In the genomic region with DNA sequence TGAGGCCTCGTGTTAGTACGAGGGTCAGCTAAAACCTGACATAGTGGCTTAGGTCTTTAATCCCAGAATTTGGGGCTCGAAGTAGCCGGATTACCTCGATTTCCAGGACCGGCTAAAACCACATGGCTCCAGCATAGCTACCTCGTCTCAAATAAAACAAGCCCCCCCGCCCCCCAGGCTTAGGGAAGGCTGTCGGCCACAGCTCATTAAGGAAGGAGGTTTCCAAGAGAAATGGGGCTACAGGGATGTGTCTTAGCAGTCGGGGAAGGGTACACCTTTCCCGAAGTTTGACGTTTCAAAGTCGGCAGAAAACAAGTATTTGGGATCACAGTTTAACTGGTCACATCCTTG, we compare ENCODE assay signal across 8 mouse cellular contexts. TPM values are rescaled to one million over a fixed set of nuclear protein-coding genes. Genes with fewer than 3 reads are reported as not detected.
DNase-seq lines count a peak whose midpoint lies in the region; ATAC-seq and TF ChIP-seq lines count a peak whose summit lies in the region.

No protein-coding gene starts in this region.

- H3K4me1 ChIP-seq in kidney, adult 2 months (ENCODE audit: control insufficient read depth, insufficient read depth, low read length): peaks cover 5% of the 10 kb centered on the region; the same call in 1 of the 2 replicates
- H3K4me1 ChIP-seq in bone marrow, adult 2 months (ENCODE audit: control insufficient read depth, insufficient read depth, low read length): peaks cover 4% of the 10 kb centered on the region
- H3K4me1 ChIP-seq in hindbrain, embryonic 11.5 days (replicated peaks; ENCODE audit: control insufficient read depth, insufficient read depth, low read length): 0 out of 2 replicates have a peak, but pooled peaks cover 2% of the 10 kb centered on the region
- peaks cover 10% of the 10 kb centered on the region for H3K4me1 ChIP-seq in midbrain, embryonic 12.5 days

- no peak for DNase-seq in kidney, adult 2 months
- DNase-seq in kidney, adult 11 months: no peak
- no peak for DNase-seq in hindbrain, embryonic 11.5 days (ENCODE audit: low spot score)
- DNase-seq in T-cell, adult 2 months (ENCODE audit: low spot score): no peak
- DNase-seq in yolk sac, embryonic 10.5 days (ENCODE audit: low spot score): no peak
- DNase-seq in spleen, adult 18-20 months: no peak

- H3K4me2 ChIP-seq in hindbrain, embryonic 11.5 days (replicated peaks; ENCODE audit: low read depth, low read length): peak overlapping the region; percentile 81
- peak overlapping the region; percentile 84 for H3K4me2 ChIP-seq in midbrain, embryonic 12.5 days (replicated peaks)

- 6% methylated on average over 13 of the region's 13 CpGs for WGBS in kidney, adult 2 months
- 5% methylated on average over 13 of the region's 13 CpGs for WGBS in bone marrow, adult 2 months
- 14% methylated on average over 13 of the region's 13 CpGs for whole genome bisulfite sequencing in hindbrain, embryonic 11.5 days
- WGBS in midbrain, embryonic 12.5 days: 11% methylated on average over 13 of the region's 13 CpGs

- TF ChIP-seq POLR2A in kidney, adult 2 months (IDR thresholded peaks at IDR 0.05; ENCODE audit: low read depth, low read length): no peak
- no peak for TF ChIP-seq POLR2A in bone marrow, adult 2 months (IDR thresholded peaks at IDR 0.05; ENCODE audit: borderline replicate concordance, control insufficient read depth, low read depth, low read length)

- no peaks in the 10 kb centered on the region for H3K27me3 ChIP-seq in kidney, adult 2 months (replicated peaks; ENCODE audit: control insufficient read depth, insufficient read depth, low read length)
- no peaks in the 10 kb centered on the region for H3K27me3 ChIP-seq in hindbrain, embryonic 11.5 days (ENCODE audit: control insufficient read depth, insufficient read depth, low read length)
- peaks cover 8% of the 10 kb centered on the region; the same call in 1 of the 2 replicates for H3K27me3 ChIP-seq in midbrain, embryonic 12.5 days

- H3K4me3 ChIP-seq in kidney, adult 2 months (ENCODE audit: insufficient read depth, low read depth, low read length): peak overlapping the region; percentile 54
- H3K4me3 ChIP-seq in bone marrow, adult 2 months (replicated peaks; ENCODE audit: control insufficient read depth, low read depth, low read length): peak overlapping the region; percentile 93
- peak overlapping the region; percentile 95 for H3K4me3 ChIP-seq in hindbrain, embryonic 11.5 days (ENCODE audit: low read depth, low read length)
- H3K4me3 ChIP-seq in midbrain, embryonic 12.5 days: peak overlapping the region; percentile 98

- H3K9me3 ChIP-seq in hindbrain, embryonic 11.5 days (ENCODE audit: control insufficient read depth, low read length): no peaks in the 10 kb centered on the region
- H3K9me3 ChIP-seq in midbrain, embryonic 12.5 days: no peaks in the 10 kb centered on the region

- ATAC-seq in hindbrain, embryonic 11.5 days (ENCODE audit: low FRiP score): peak; percentile 66
- ATAC-seq in midbrain, embryonic 12.5 days (ENCODE audit: low FRiP score, low read depth): peak; percentile 38

- no peaks in the 10 kb centered on the region; the same call in 1 of the 2 replicates for H3K36me3 ChIP-seq in kidney, adult 2 months (ENCODE audit: control insufficient read depth, insufficient read depth, low read length)
- H3K36me3 ChIP-seq in hindbrain, embryonic 11.5 days (ENCODE audit: control insufficient read depth, insufficient read depth, low read length): 0 out of 2 replicates have a peak, but pooled peaks cover 3% of the 10 kb centered on the region
- H3K36me3 ChIP-seq in midbrain, embryonic 12.5 days: peaks cover 28% of the 10 kb centered on the region

- no peak for TF ChIP-seq CTCF in kidney, adult 2 months (conservative IDR thresholded peaks at IDR 0.05; ENCODE audit: insufficient read depth, insufficient read length, low read depth, low read length)
- TF ChIP-seq CTCF in bone marrow, adult 2 months (IDR thresholded peaks at IDR 0.05; ENCODE audit: control insufficient read depth, insufficient read depth, low read length): no peak

- H3K9ac ChIP-seq in hindbrain, embryonic 11.5 days (ENCODE audit: low read depth, low read length): peak overlapping the region; percentile 66
- peak overlapping the region; percentile 90 for H3K9ac ChIP-seq in midbrain, embryonic 12.5 days (replicated peaks)

- H3K27ac ChIP-seq in kidney, adult 2 months (ENCODE audit: insufficient read depth, low read depth, low read length): peak overlapping the region; percentile 59; the same call in 1 of the 2 replicates
- 0 out of 2 replicates have a peak overlapping the region, but pooled peaks have one; percentile 5 for H3K27ac ChIP-seq in bone marrow, adult 2 months (ENCODE audit: control insufficient read depth, insufficient read depth, low read depth, low read length, poor library complexity)
- H3K27ac ChIP-seq in hindbrain, embryonic 11.5 days (ENCODE audit: low read depth, low read length): peak overlapping the region; percentile 74
- H3K27ac ChIP-seq in midbrain, embryonic 12.5 days (replicated peaks): peak overlapping the region; percentile 86

RNA-seq across cellular contexts. Expression of a gene that starts 0.4 kb away (rescaled TPM):
- polyA plus RNA-seq in kidney, adult 2 months (2012; rRNA removed): 5.5 and 5.7 TPM in 2 replicates
- 11.9 and 17.9 TPM in 2 replicates for polyA plus RNA-seq in bone marrow, adult 2 months (2011; ENCODE audit: insufficient read depth, insufficient read length, low replicate concordance, missing spikeins)
- polyA plus RNA-seq in hindbrain, embryonic 11.5 days (2014; fragmentation: Nextera tagmentation; extraction: Ambion mirVana): 32.6 and 33.8 TPM in 2 replicates
- 32.0 and 32.6 TPM in 2 replicates for polyA plus RNA-seq in midbrain, embryonic 12.5 days (2016; fragmentation: Nextera tagmentation; extraction: Ambion mirVana)

RNA-seq across cellular contexts. Expression of a gene that starts 25.6 kb away (rescaled TPM):
- 541 and 684 TPM in 2 replicates for polyA plus RNA-seq in kidney, adult 2 months (2012; rRNA removed)
- polyA plus RNA-seq in bone marrow, adult 2 months (2011; ENCODE audit: insufficient read depth, insufficient read length, low replicate concordance, missing spikeins): 48.1 and 91.8 TPM in 2 replicates
- polyA plus RNA-seq in hindbrain, embryonic 11.5 days (2014; fragmentation: Nextera tagmentation; extraction: Ambion mirVana): 235 and 238 TPM in 2 replicates
- polyA plus RNA-seq in midbrain, embryonic 12.5 days (2016; fragmentation: Nextera tagmentation; extraction: Ambion mirVana): 175 and 193 TPM in 2 replicates

Comparison
In these comparisons a context has a peak if more than half of its experiments do, and no peak if none do; other contexts are left out.
1. H3K27ac ChIP-seq: peak in every context shown above with its lines; median percentile 86 in midbrain, embryonic 12.5 days; 74 in hindbrain, embryonic 11.5 days; 59 in kidney, adult 2 months; 5 in bone marrow, adult 2 months.